Mouse (Mus musculus) CD4-positive, CD25-positive, alpha-beta regulatory T cell, adult 9 weeks (primary cell): ENCODE results near the gene Pbx3. TPM values are rescaled to one million over a fixed set of nuclear protein-coding genes. Genes with fewer than 3 reads are reported as not detected.

Experiments
- polyA plus RNA-seq: library from polyadenylated mRNA; unstranded; fragments of 100-300 nt; shearing (Covaris generic); gene quantifications from one replicate; pipeline ENCODE4 v1.2.1, GENCODE M21; 2017

Gene Pbx3
- 0.65 TPM for polyA plus RNA-seq

GRCm38 (mm10) chr2:34372305-34373301 is at the start of gene Pbx3:
Gene Pbx3, minus strand, starts transcription at chr2:34373142.

GRCm38 (mm10) chr2:34406601-34407464 is 33.9 kb upstream of the Pbx3 start, which contains the start of gene Mapkap1:
Gene Mapkap1, plus strand, starts transcription at chr2:34406771.

Other genes starting within 250 kb of the Pbx3 start
- 48.6 TPM for gene Mapkap1, start 33.6 kb upstream of the Pbx3 start, polyA plus RNA-seq